Mouse (Mus musculus): ENCODE measurements around the gene Cacng2. TPM values are rescaled to one million over a fixed set of nuclear protein-coding genes. Genes with fewer than 3 reads are reported as not detected.
A peak's percentile ranks its signal among the peaks of the same experiment; 100 is the strongest.

Gene Cacng2
- polyA plus RNA-seq, 1 experiment, result 0.02 TPM

DNA sequence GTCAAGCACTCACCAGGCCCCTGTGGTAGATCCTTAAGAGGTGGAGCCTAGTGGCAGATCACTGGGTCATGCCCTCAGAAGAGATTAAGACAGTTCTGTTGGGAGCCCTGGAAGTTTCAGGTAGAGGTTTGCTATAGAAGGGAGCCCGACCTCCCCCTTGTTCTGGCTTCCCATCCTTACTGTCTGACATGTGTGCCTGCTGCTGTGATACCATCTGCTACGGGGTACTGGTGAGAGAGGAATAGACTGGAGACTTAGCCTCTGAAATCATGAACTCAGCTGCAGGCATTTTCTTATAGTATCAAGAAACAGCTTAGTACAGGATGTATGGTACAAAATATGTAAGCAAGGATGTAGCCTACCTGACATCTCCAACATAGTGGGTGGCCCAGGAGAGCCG, 166.9 kb downstream of the Cacng2 start:
- no peak overlapping the region for H3ac ChIP-seq (ENCODE audit: control insufficient read depth, insufficient read length, low read depth)
- peaks cover 2% of the 10 kb centered on the region for H3K36me3 ChIP-seq (ENCODE audit: control insufficient read depth, insufficient read depth)
- no peak overlapping the region for H3K4me3 ChIP-seq (ENCODE audit: insufficient read depth, poor library complexity, severe bottlenecking)
- H3K79me2 ChIP-seq (ENCODE audit: control insufficient read depth, insufficient read depth), result no peaks in the 10 kb centered on the region
- no peak for TF ChIP-seq MYOD1 (IDR thresholded peaks at IDR 0.05; ENCODE audit: control insufficient read depth, insufficient read length, low read depth)
- TF ChIP-seq MAX (IDR thresholded peaks at IDR 0.05), result no peak
- no peak for TF ChIP-seq CEBPB (IDR thresholded peaks at IDR 0.05; ENCODE audit: low read depth)
- TF ChIP-seq MYOG (IDR thresholded peaks at IDR 0.05; ENCODE audit: control insufficient read depth, extremely low read depth, insufficient read length), result no peak
- no peak for TF ChIP-seq USF1 (IDR thresholded peaks at IDR 0.05; ENCODE audit: low read depth)
- TF ChIP-seq FOSL1 (IDR thresholded peaks at IDR 0.05; ENCODE audit: insufficient read depth, low read length, poor library complexity, severe bottlenecking), result no peak
- no peak for TF ChIP-seq CTCF (IDR thresholded peaks at IDR 0.05; ENCODE audit: control insufficient read depth, insufficient read depth, insufficient read length)
- no peaks in the 10 kb centered on the region for H3K27me3 ChIP-seq (ENCODE audit: control insufficient read depth, insufficient read depth, insufficient read length)
- no peaks in the 10 kb centered on the region for H3K79me3 ChIP-seq (ENCODE audit: low read depth)

- H3K79me3 ChIP-seq (ENCODE audit: low read depth), result no peaks in the 10 kb centered on the region
- no peaks in the 10 kb centered on the region for H3K27me3 ChIP-seq (ENCODE audit: control insufficient read depth, insufficient read depth, insufficient read length)
- H3K4me3 ChIP-seq (ENCODE audit: insufficient read depth, poor library complexity, severe bottlenecking), result no peak overlapping the region
- H3K36me3 ChIP-seq (ENCODE audit: control insufficient read depth, insufficient read depth), result no peaks in the 10 kb centered on the region
- H3K79me2 ChIP-seq (ENCODE audit: control insufficient read depth, insufficient read depth), result no peaks in the 10 kb centered on the region
- H3ac ChIP-seq (ENCODE audit: control insufficient read depth, insufficient read length, low read depth), result no peak overlapping the region
- TF ChIP-seq USF1 (IDR thresholded peaks at IDR 0.05; ENCODE audit: low read depth) (no peak), MYOD1 (IDR thresholded peaks at IDR 0.05; ENCODE audit: control insufficient read depth, insufficient read length, low read depth) (no peak), CEBPB (IDR thresholded peaks at IDR 0.05; ENCODE audit: low read depth) (no peak), MAX (IDR thresholded peaks at IDR 0.05) (no peak), CTCF (IDR thresholded peaks at IDR 0.05; ENCODE audit: control insufficient read depth, insufficient read depth, insufficient read length) (no peak), MYOG (IDR thresholded peaks at IDR 0.05; ENCODE audit: control insufficient read depth, extremely low read depth, insufficient read length) (no peak), FOSL1 (IDR thresholded peaks at IDR 0.05; ENCODE audit: insufficient read depth, low read length, poor library complexity, severe bottlenecking) (no peak)
Measured at GRCm38 (mm10) chr15:77949061-77949460, 170.8 kb downstream of the Cacng2 start.

GRCm38 (mm10) chr15:77945711-77946110, 174.1 kb downstream of the Cacng2 start:
- Histone ChIP-seq H3K79me3 (ENCODE audit: low read depth) (no peaks in the 10 kb centered on the region), H3K4me3 (ENCODE audit: insufficient read depth, poor library complexity, severe bottlenecking) (no peak overlapping the region), H3K36me3 (ENCODE audit: control insufficient read depth, insufficient read depth) (peaks cover 7% of the 10 kb centered on the region), H3K27me3 (ENCODE audit: control insufficient read depth, insufficient read depth, insufficient read length) (no peaks in the 10 kb centered on the region), H3K79me2 (ENCODE audit: control insufficient read depth, insufficient read depth) (no peaks in the 10 kb centered on the region), H3ac (ENCODE audit: control insufficient read depth, insufficient read length, low read depth) (peak overlapping the region; percentile 28)
- TF ChIP-seq MAX (IDR thresholded peaks at IDR 0.05), result peak; percentile 93
- TF ChIP-seq MYOD1 (IDR thresholded peaks at IDR 0.05; ENCODE audit: control insufficient read depth, insufficient read length, low read depth), result peak; percentile 18
- no peak for TF ChIP-seq CTCF (IDR thresholded peaks at IDR 0.05; ENCODE audit: control insufficient read depth, insufficient read depth, insufficient read length)
- TF ChIP-seq FOSL1 (IDR thresholded peaks at IDR 0.05; ENCODE audit: insufficient read depth, low read length, poor library complexity, severe bottlenecking), result no peak
- TF ChIP-seq CEBPB (IDR thresholded peaks at IDR 0.05; ENCODE audit: low read depth), result no peak
- no peak for TF ChIP-seq MYOG (IDR thresholded peaks at IDR 0.05; ENCODE audit: control insufficient read depth, extremely low read depth, insufficient read length)
- peak; percentile 70 for TF ChIP-seq USF1 (IDR thresholded peaks at IDR 0.05; ENCODE audit: low read depth)

Other genes starting within 250 kb of the Cacng2 start
- gene Txn2, start 191.0 kb downstream of the Cacng2 start, polyA plus RNA-seq (2012; fragmentation: generic; extraction: Trizol), result 371 TPM
- 7.3 TPM for gene Foxred2, start 163.3 kb downstream of the Cacng2 start, polyA plus RNA-seq (2012; fragmentation: generic; extraction: Trizol)
- 428 TPM for gene Eif3d, start 149.2 kb downstream of the Cacng2 start, polyA plus RNA-seq (2012; fragmentation: generic; extraction: Trizol)
- 34.5 TPM for gene Ift27, start 54.1 kb upstream of the Cacng2 start, polyA plus RNA-seq (2012; fragmentation: generic; extraction: Trizol)
- gene Pvalb, start 86.4 kb upstream of the Cacng2 start, polyA plus RNA-seq (2012; fragmentation: generic; extraction: Trizol), result 0.06 TPM
- gene Ncf4, start 124.8 kb upstream of the Cacng2 start, polyA plus RNA-seq (2012; fragmentation: generic; extraction: Trizol), result 0.67 TPM
- gene Csf2rb2, start 185.7 kb upstream of the Cacng2 start, polyA plus RNA-seq (2012; fragmentation: generic; extraction: Trizol), result 0.08 TPM
- 0.23 TPM for gene Csf2rb, start 205.7 kb upstream of the Cacng2 start, polyA plus RNA-seq (2012; fragmentation: generic; extraction: Trizol)

Data from C2C12 (cell line).